Mouse (Mus musculus) midbrain, embryonic 14.5 days (tissue): Measurements from ENCODE around the gene Cfap61. TPM values are rescaled to one million over a fixed set of nuclear protein-coding genes. Genes with fewer than 3 reads are reported as not detected.

Source experiments
- ATAC-seq: fragments of 200-750 bp; cut with Nextera tagmentation; 2 replicates; pipeline ENCODE4 v1.8.0; 2017; ENCODE audit warnings: moderate number of reproducible peaks, moderate library complexity; ENCODE audit not compliant: low FRiP score, low TSS enrichment
- DNase-seq: peaks from one replicate; pipeline ENCODE4 v3.0.0-alpha.2; 2015
- H3K27ac ChIP-seq: fragments of 300-500 bp; sonication (generic); replicated peaks from 2 replicates; pipeline ENCODE4 v1.5.1; 2014; ENCODE audit warnings: mild to moderate bottlenecking, low read depth, low read length, moderate library complexity
- H3K27me3 ChIP-seq: fragments of 300-500 bp; sonication (generic); 2 replicates; pipeline ENCODE4 v1.6.1; 2014; ENCODE audit warnings: low read length, control low read depth, mixed read lengths; ENCODE audit not compliant: control insufficient read depth, insufficient read depth
- H3K36me3 ChIP-seq: fragments of 300-500 bp; sonication (generic); 2 replicates; pipeline ENCODE4 v1.6.1; 2014; ENCODE audit warnings: low read length, control low read depth; ENCODE audit not compliant: control insufficient read depth, insufficient read depth
- H3K4me1 ChIP-seq: fragments of 300-500 bp; sonication (generic); 2 replicates; pipeline ENCODE4 v1.6.1; 2014; ENCODE audit warnings: mild to moderate bottlenecking, antibody characterized with exemption, low read length, control low read depth; ENCODE audit not compliant: control insufficient read depth, insufficient read depth
- H3K4me2 ChIP-seq: fragments of 300-500 bp; sonication (generic); 2 replicates; pipeline ENCODE4 v1.6.1; 2014; ENCODE audit warnings: mild to moderate bottlenecking, low read length, moderate library complexity
- H3K4me3 ChIP-seq: fragments of 300-500 bp; sonication (generic); replicated peaks from 2 replicates; pipeline ENCODE4 v1.5.1; 2014; ENCODE audit warnings: low read depth, low read length
- H3K9ac ChIP-seq: fragments of 300-500 bp; sonication (generic); replicated peaks from 2 replicates; pipeline ENCODE4 v1.6.1; 2014; ENCODE audit warnings: mild to moderate bottlenecking, low read length, moderate library complexity
- H3K9me3 ChIP-seq: fragments of 300-500 bp; sonication (generic); 2 replicates; pipeline ENCODE4 v1.6.1; 2016; ENCODE audit warnings: low read length, control low read depth, mixed read lengths; ENCODE audit not compliant: control insufficient read depth
- WGBS: fragments of 180-500 bp; shearing (Covaris S2); extraction: QIAGEN DNeasy Blood & Tissue Kit; methylation state at CpG from one replicate; pipeline ENCODE4 v1.1.7; 2014; 5-methylcytosine and 5-hydroxymethylcytosine counted together
- polyA plus RNA-seq: library from polyadenylated mRNA; unstranded; fragments of >200 nt; fragmentation: Nextera tagmentation; extraction: Ambion mirVana; gene quantifications from 2 replicates; pipeline ENCODE4 v1.2.1, GENCODE M21; 2014

Gene Cfap61
- polyA plus RNA-seq, 1 experiment from 2014 or later = 1.7 TPM

DNA sequence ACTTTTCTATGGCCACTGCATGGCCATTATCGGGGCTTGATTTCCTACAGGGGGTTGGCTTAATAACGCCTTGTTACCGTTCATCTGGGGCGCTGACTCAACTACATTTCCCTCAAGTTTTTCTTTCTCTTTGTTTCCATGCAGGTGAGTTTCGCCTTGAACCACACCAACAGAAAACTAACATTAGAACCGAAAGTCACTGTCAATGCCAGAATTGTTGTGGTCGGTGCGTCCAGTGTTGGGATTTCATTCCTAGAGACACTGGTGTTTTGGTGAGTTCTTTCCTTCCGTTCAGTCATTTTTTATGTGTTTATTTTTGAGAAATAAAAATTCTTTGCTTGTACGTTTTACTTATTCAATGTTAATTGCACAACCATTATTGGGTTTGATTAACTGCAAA lies 142.5 kb downstream of the Cfap61 start:
- Histone ChIP-seq H3K4me1 (0 out of 2 replicates have a peak, but pooled peaks cover 9% of the 10 kb centered on the region), H3K9me3 (no peaks in the 10 kb centered on the region), H3K9ac (no peak overlapping the region), H3K27ac (no peak overlapping the region), H3K36me3 (no peaks in the 10 kb centered on the region), H3K27me3 (no peaks in the 10 kb centered on the region), H3K4me3 (no peak overlapping the region), H3K4me2 (no peak overlapping the region)
- DNase-seq (no peak), ATAC-seq (no peak)
- WGBS = 97% methylated on average over 10 of the region's 10 CpGs

- Histone ChIP-seq H3K4me2 (no peak overlapping the region), H3K9me3 (no peaks in the 10 kb centered on the region), H3K27ac (no peak overlapping the region), H3K36me3 (no peaks in the 10 kb centered on the region), H3K27me3 (no peaks in the 10 kb centered on the region), H3K9ac (no peak overlapping the region), H3K4me3 (no peak overlapping the region), H3K4me1 (no peaks in the 10 kb centered on the region)
- ATAC-seq = no peak
- 92% methylated on average over 4 of the region's 4 CpGs for WGBS
- no peak for DNase-seq
Observed at GRCm38 (mm10) chr2:146080282-146080681, 145.7 kb downstream of the Cfap61 start.

GRCm38 (mm10) chr2:146083326-146083871 lies 148.8 kb downstream of the Cfap61 start:
- Histone ChIP-seq H3K4me2 (no peak overlapping the region), H3K4me1 (no peaks in the 10 kb centered on the region), H3K4me3 (no peak overlapping the region), H3K9ac (no peak overlapping the region), H3K27ac (no peak overlapping the region), H3K9me3 (no peaks in the 10 kb centered on the region), H3K27me3 (no peaks in the 10 kb centered on the region), H3K36me3 (no peaks in the 10 kb centered on the region)
- DNase-seq (no peak), ATAC-seq (no peak)
- WGBS = 38% methylated on average over 6 of the region's 6 CpGs

- Histone ChIP-seq H3K9ac (no peak overlapping the region), H3K27me3 (no peaks in the 10 kb centered on the region), H3K4me1 (peaks cover 8% of the 10 kb centered on the region), H3K27ac (no peak overlapping the region), H3K4me2 (no peak overlapping the region), H3K9me3 (no peaks in the 10 kb centered on the region), H3K36me3 (no peaks in the 10 kb centered on the region), H3K4me3 (no peak overlapping the region)
- DNase-seq = no peak
- ATAC-seq = no peak
- WGBS = 94% methylated on average over 1 of the region's 1 CpGs
Observed at GRCm38 (mm10) chr2:146087411-146087810, 152.8 kb downstream of the Cfap61 start.

GRCm38 (mm10) chr2:146089157-146089692 lies 154.6 kb downstream of the Cfap61 start:
- H3K27ac ChIP-seq = no peak overlapping the region; the same call in 1 of the 2 replicates
- H3K36me3 ChIP-seq = no peaks in the 10 kb centered on the region
- H3K4me1 ChIP-seq = peaks cover 8% of the 10 kb centered on the region
- H3K4me2 ChIP-seq = no peak overlapping the region
- 18% methylated on average over 6 of the region's 6 CpGs for WGBS
- DNase-seq = no peak
- no peak overlapping the region for H3K4me3 ChIP-seq
- no peak overlapping the region for H3K9ac ChIP-seq
- no peak for ATAC-seq
- no peaks in the 10 kb centered on the region for H3K9me3 ChIP-seq
- H3K27me3 ChIP-seq = no peaks in the 10 kb centered on the region

GRCm38 (mm10) chr2:146097532-146097931 lies 162.9 kb downstream of the Cfap61 start:
- H3K4me1 ChIP-seq = no peaks in the 10 kb centered on the region; the same call in 1 of the 2 replicates
- DNase-seq (no peak), ATAC-seq (no peak)
- H3K9me3 ChIP-seq = no peaks in the 10 kb centered on the region
- no peak overlapping the region for H3K9ac ChIP-seq
- no peak overlapping the region for H3K4me2 ChIP-seq
- H3K4me3 ChIP-seq = no peak overlapping the region
- no peaks in the 10 kb centered on the region for H3K27me3 ChIP-seq
- no peaks in the 10 kb centered on the region for H3K36me3 ChIP-seq
- WGBS = 98% methylated on average over 5 of the region's 5 CpGs
- no peak overlapping the region for H3K27ac ChIP-seq

DNA sequence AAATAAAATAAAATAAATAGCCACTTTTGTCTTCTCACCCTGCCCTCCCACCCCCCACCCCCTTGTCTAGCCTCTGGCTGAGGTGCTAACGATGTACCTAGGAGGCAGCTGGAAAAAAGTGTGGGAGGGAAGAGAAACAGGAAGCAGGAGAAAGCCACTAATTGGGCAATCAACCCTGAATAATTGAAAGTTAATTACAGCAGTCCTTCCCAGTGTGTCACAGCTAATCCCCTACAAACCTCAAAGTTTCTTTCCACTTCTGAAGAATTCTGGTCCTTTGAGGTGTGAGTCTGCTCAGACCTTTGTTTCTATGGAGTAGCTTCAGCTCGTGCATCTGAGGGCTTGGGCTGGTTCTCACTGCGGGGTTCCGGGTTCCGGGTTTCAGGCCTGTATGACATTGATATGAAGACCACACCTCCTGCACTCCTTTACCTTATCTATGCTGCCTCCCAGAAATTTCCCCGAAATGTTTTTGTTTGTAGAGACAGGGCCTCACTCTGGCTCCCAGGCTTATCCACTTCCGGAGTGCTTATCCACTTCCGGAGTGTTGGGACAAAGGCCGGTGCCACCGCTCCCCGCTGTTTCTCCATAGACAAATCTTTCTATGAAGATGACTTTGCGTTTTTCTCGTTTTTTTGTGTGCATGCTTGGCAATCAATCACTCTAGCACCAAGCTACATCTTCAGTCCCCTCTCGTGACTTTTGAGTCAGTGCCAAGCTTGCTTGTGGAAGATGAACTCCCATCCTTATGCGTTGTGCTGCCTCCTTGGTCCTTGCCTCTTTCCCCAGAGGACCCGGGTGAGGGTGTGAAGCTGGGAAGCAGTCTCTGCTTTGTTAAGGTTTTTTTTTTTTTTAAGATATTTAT lies 164.5 kb downstream of the Cfap61 start:
- no peaks in the 10 kb centered on the region for H3K9me3 ChIP-seq
- H3K4me1 ChIP-seq = no peaks in the 10 kb centered on the region; the same call in 1 of the 2 replicates
- H3K27me3 ChIP-seq = no peaks in the 10 kb centered on the region
- no peaks in the 10 kb centered on the region for H3K36me3 ChIP-seq
- H3K4me3 ChIP-seq = no peak overlapping the region
- DNase-seq (no peak), ATAC-seq (no peak)
- H3K27ac ChIP-seq = no peak overlapping the region
- H3K4me2 ChIP-seq = no peak overlapping the region
- WGBS = 66% methylated on average over 16 of the region's 16 CpGs
- no peak overlapping the region for H3K9ac ChIP-seq

- Histone ChIP-seq H3K27me3 (no peaks in the 10 kb centered on the region), H3K4me1 (no peaks in the 10 kb centered on the region; the same call in 1 of the 2 replicates), H3K36me3 (no peaks in the 10 kb centered on the region), H3K4me2 (no peak overlapping the region), H3K9me3 (no peaks in the 10 kb centered on the region), H3K4me3 (no peak overlapping the region), H3K27ac (no peak overlapping the region), H3K9ac (no peak overlapping the region)
- DNase-seq (no peak), ATAC-seq (no peak)
- WGBS = 90% methylated on average over 3 of the region's 3 CpGs
Observed at GRCm38 (mm10) chr2:146099838-146100237, 165.3 kb downstream of the Cfap61 start.
